Mouse (Mus musculus) granulocyte monocyte progenitor cell, adult 5-6 weeks (primary cell): ENCODE data around the gene Rptor. TPM values are rescaled to one million over a fixed set of nuclear protein-coding genes. Genes with fewer than 3 reads are reported as not detected.

ENCODE experiments used
- ATAC-seq: replicated peaks from 2 replicates; pipeline ENCODE4 v1.8.0; 2016; ENCODE audit warnings: mild to moderate bottlenecking, moderate TSS enrichment, inconsistent platforms; ENCODE audit not compliant: poor library complexity, severe bottlenecking
- total RNA-seq, 2 experiments: library from RNA; stranded (forward) in 1 of 2; stranded (reverse) in 1 of 2; fragments of 200-712, 200-1000 nt in 1 of 2; fragments of >200 nt in 1 of 2; fragmentation: Nextera tagmentation in 1 of 2; gene quantifications; 2 replicates each; pipeline ENCODE4 v1.2.3; 2014 to 2017

The Rptor gene
- total RNA-seq, 2 experiments from 2014 or later = 20.9 to 33.0 TPM

GRCm38 (mm10) chr11:119941794-119942193 lies 339.1 kb downstream of the Rptor start:
- ATAC-seq = no peak

- ATAC-seq = no peak
Observed at GRCm38 (mm10) chr11:119942201-119942726, 339.6 kb downstream of the Rptor start.

GRCm38 (mm10) chr11:119942727-119943427 lies 340.2 kb downstream of the Rptor start, which contains the start of gene Baiap2:
TSS of gene Baiap2 (plus strand) at chr11:119942763.
- ATAC-seq = peak; percentile 77

- peak; percentile 35 for ATAC-seq
Observed at GRCm38 (mm10) chr11:119943428-119943988, 340.8 kb downstream of the Rptor start.

GRCm38 (mm10) chr11:119945343-119945742 lies 342.6 kb downstream of the Rptor start:
- no peak for ATAC-seq

- ATAC-seq = no peak
Observed at GRCm38 (mm10) chr11:119947426-119947825, 344.7 kb downstream of the Rptor start.

GRCm38 (mm10) chr11:119947897-119948296 lies 345.2 kb downstream of the Rptor start:
- no peak for ATAC-seq

GRCm38 (mm10) chr11:119948305-119948704 lies 345.6 kb downstream of the Rptor start:
- ATAC-seq = peak; percentile 50

- ATAC-seq = no peak
Observed at GRCm38 (mm10) chr11:119948803-119949202, 346.1 kb downstream of the Rptor start.

Other genes starting within 250 kb of the Rptor start
- gene Sgsh, start 247.4 kb upstream of the Rptor start, total RNA-seq (2014; fragmentation: Nextera tagmentation) = 4.3 and 5.2 TPM in 2 replicates
- 2.7 and 4.1 TPM in 2 replicates for gene Sgsh, start 247.4 kb upstream of the Rptor start, total RNA-seq (2017)
- 1.1 TPM in 1 of 2 replicates, not detected in the other for gene Slc26a11, start 247.3 kb upstream of the Rptor start, total RNA-seq (2014; fragmentation: Nextera tagmentation)
- gene Slc26a11, start 247.3 kb upstream of the Rptor start, total RNA-seq (2017) = 0.21 and 0.43 TPM in 2 replicates
- 57.7 and 58.1 TPM in 2 replicates for gene Rnf213, start 209.8 kb upstream of the Rptor start, total RNA-seq (2014; fragmentation: Nextera tagmentation)
- 40.5 and 45.5 TPM in 2 replicates for gene Rnf213, start 209.8 kb upstream of the Rptor start, total RNA-seq (2017)
- gene Endov, start 111.6 kb upstream of the Rptor start, total RNA-seq (2014; fragmentation: Nextera tagmentation) = 5.5 and 10.3 TPM in 2 replicates
- 14.2 and 21.0 TPM in 2 replicates for gene Endov, start 111.6 kb upstream of the Rptor start, total RNA-seq (2017)
- not detected in 2 replicates for gene Nptx1, start 55.2 kb upstream of the Rptor start, total RNA-seq (2014; fragmentation: Nextera tagmentation)
- gene Nptx1, start 55.2 kb upstream of the Rptor start, total RNA-seq (2017) = not detected in 2 replicates